Mouse (Mus musculus) kidney, adult 9 months (tissue): ENCODE measurements around the gene Cxcl5.
A peak's percentile ranks its signal among the peaks of the same experiment; 100 is the strongest.

Experiments
- DNase-seq: peaks from one replicate; pipeline ENCODE4 v3.0.0; 2022

The Cxcl5 gene

DNA sequence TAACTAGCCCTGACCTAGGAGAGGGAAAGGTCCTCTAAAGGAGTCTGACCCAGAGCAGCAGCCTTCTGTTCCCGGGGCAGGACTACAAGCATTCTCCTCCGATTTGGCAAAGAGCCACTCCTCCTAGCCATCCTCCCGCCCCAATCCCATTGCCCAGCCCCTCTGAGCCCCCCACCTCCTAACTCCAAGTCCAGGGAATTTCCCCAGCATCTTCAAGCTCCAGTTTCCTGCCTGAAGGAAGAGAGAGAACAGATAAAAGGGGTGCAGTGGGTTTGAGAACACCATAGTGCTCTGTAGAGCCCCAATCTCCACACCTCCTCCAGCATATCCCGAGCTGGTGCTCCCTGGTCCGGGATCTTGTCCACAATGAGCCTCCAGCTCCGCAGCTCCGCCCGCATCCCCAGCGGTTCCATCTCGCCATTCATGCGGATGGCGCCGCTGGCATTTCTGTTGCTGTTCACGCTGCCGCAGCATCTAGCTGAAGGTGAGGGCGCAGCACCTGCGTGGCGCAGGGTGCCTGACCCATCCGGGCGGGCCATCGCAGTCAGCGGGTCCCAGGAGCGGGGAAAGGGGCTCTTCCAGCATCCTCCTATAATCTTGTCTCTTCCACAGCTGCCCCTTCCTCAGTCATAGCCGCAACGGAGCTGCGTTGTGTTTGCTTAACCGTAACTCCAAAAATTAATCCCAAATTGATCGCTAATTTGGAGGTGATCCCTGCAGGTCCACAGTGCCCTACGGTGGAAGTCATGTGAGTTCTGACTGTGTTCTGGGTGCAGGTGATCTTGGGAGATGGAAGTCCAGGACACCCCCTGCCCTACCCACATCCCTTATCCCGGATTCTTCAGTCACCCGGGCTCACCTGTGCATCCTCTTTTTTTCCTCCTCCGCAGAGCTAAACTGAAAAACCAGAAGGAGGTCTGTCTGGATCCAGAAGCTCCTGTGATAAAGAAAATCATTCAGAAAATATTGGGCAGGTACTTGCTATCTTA, at the start of gene Cxcl5:
TSS of gene Cxcl5 (plus strand) at position 284 of the 989 bp plus-strand sequence.
- DNase-seq = peak; percentile 14

GRCm38 (mm10) chr5:90711409-90711808, 47.8 kb upstream of the Cxcl5 start:
- no peak for DNase-seq

DNA sequence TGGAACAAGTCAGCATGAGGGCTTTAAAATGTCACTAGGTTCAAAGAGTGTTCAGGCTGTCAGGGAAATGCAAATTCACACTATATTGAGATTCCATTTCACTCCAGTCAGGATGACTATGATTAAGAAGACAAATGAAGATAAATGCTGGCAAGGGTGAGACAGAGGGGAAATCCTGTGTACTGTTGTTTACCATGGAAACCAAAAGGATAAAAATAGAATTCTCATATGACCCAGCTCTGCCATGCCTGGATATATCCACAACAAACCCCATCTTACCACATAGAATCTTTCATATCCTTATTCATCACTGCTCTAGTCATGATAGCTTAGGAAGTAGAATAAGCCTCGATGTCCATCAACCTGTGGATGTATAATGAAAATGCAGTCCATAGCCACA, 41.2 kb upstream of the Cxcl5 start:
- no peak for DNase-seq

DNA sequence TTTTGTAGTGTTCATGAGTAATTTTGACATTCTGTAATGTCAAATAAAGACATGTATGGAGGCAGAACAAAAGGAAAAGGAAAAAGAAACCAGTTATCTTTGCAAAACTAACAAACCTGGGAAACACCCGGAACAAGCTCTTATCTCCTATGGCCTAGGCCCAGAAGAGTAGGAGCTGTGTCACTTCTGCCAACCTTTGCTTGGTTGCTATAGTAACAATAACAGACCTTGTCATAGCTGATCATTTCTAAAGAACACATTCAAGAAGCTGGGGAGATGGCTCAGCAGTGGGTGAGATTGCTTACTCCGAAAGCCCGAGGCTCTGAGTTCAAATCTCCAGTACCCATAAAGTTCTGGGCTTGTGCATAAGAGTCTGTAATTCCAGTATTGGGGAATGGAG, 36.5 kb upstream of the Cxcl5 start:
- no peak for DNase-seq

GRCm38 (mm10) chr5:90728254-90728653, 30.9 kb upstream of the Cxcl5 start:
- no peak for DNase-seq

GRCm38 (mm10) chr5:90731480-90731879, 27.7 kb upstream of the Cxcl5 start:
- peak; percentile 14 for DNase-seq

DNA sequence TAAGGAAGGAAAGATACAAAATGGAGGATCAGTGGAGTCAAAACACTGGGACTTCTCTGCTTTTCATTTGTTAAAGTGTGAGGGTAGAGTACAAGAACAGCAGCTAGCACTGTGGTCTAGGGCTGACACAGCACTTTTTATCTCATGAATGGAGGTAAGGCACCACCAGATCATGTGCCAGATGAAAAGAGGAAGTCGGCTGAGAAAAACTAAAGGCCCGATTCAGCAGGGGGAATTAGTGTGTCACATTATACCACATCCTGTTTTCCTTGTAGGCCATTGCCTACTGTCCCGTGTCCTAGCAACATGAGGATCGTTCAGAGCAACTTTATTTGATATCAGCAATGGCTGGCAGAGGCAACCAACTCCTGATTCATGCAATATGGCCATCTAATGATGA, 17.1 kb upstream of the Cxcl5 start:
- no peak for DNase-seq

- DNase-seq = no peak
Observed at GRCm38 (mm10) chr5:90753934-90754333, 5.2 kb upstream of the Cxcl5 start.

- peak; percentile 87 for DNase-seq
Observed at GRCm38 (mm10) chr5:90758020-90758605, 1.0 kb upstream of the Cxcl5 start.

- DNase-seq = no peak
Observed at GRCm38 (mm10) chr5:90760303-90760702, 1.1 kb downstream of the Cxcl5 start.

DNA sequence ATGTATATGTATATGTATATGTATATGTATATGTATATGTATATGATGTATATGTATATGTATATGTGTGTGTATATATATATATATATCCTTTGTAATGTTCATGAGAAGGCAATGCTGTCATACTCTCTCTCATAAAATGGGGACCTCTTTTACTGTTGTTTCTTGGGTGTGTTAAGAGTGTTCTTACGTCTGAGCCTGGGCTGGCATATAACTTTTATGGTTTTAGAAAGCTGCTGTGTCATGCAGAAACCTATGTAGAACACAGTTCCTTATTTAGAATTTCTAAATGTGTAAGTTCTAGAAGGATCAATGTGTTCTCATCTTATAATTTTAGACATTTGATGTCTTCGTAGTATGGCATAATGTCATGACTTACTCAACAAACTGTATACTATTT, 1.7 kb downstream of the Cxcl5 start:
- no peak for DNase-seq

GRCm38 (mm10) chr5:90761834-90762233, 2.7 kb downstream of the Cxcl5 start:
- no peak for DNase-seq

- no peak for DNase-seq
Observed at GRCm38 (mm10) chr5:90763912-90764665, 4.9 kb downstream of the Cxcl5 start.

GRCm38 (mm10) chr5:90765821-90766606, 6.9 kb downstream of the Cxcl5 start:
- no peak for DNase-seq

- DNase-seq = no peak
Observed at GRCm38 (mm10) chr5:90768218-90768617, 9.1 kb downstream of the Cxcl5 start, which contains the start of gene Ppbp. Gene Ppbp (plus strand): TSS chr5:90768518.

DNA sequence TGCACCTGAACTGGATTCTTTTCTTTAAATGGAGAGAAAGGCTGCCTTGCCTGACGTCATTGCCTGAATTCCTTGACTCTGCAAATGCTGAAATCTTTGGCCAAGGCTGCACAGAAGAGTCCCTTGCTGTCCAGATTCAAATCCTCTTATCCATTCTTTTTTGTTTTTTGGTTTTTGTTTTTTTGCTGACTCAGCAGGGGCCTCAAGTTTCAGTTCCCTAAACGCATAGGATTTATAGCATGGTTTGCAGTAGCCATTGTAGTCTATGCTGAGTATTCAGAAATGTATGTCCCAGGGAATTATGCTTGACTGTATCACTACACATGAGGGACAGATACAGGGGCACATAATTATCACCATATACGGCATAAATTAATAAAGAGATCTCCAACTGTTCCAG, 12.2 kb downstream of the Cxcl5 start:
- DNase-seq = no peak

- DNase-seq = peak; percentile 64
Observed at GRCm38 (mm10) chr5:90771880-90772653, 12.9 kb downstream of the Cxcl5 start, which contains the start of gene Pf4. Gene Pf4 (plus strand): TSS chr5:90772435.

GRCm38 (mm10) chr5:90775562-90775961, 16.4 kb downstream of the Cxcl5 start:
- DNase-seq = no peak

DNA sequence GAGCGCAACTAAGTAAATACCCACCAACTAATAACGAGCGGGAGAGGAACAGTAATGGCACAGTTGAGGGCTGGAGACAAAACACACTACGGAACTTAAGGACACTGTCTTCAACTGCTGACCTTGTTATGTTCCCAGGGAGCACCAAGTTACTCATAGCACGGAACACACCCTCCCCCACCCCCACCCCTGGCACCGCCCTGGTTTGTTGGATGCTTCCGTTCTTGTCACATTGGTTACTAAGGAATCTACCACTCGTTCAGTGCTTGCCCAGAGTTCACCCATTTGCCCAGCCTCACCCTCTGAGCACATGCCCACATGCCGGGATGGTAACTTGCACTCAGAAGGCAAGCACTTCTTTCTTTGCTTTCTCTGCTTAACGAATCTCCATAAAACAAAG, 18.5 kb downstream of the Cxcl5 start:
- no peak for DNase-seq

DNA sequence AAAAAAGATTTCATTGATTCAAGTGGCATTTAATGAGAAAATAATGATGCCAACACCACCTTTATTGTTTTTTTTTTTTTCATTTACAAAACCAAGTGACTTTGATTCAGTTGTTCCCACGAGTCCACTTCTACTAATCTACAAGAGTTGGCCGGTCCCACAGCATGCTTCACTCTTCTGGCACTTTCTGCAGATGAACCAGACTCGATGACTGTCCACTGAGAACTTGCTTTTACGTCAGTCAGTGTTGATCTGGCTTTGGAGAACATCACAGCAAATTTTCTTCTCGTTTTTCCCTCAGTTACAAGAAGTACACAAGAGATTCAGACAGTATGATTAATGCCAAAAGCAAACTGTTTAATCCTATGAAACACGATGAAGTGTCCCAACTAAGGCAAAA, 19.7 kb downstream of the Cxcl5 start:
- no peak for DNase-seq

GRCm38 (mm10) chr5:90783697-90784096, 24.5 kb downstream of the Cxcl5 start:
- no peak for DNase-seq
